ENCODE assay signal across 12 mouse cellular contexts in genomic region chr10:26895726-26896125, GRCm38 (mm10).
"Had no signal": no experiment of that assay in that cellular context is flagged by ENCODE, and none has a peak within 500 bp of the region (broad histone marks: within the 10 kb centered on the region; RNA-seq: fewer than 3 reads in every experiment).

No protein-coding gene starts in this region.

- H3K27me3 ChIP-seq: kidney, embryonic 15.5 days; limb, embryonic 15.5 days; liver, embryonic 12.5 days; neural tube, embryonic 12.5 days; stomach, embryonic 15.5 days had no signal

- ATAC-seq: liver, embryonic 12.5 days had no signal

- H3K36me3 ChIP-seq: kidney, embryonic 15.5 days; limb, embryonic 15.5 days; liver, embryonic 12.5 days; neural tube, embryonic 12.5 days; stomach, embryonic 15.5 days had no signal

- H3K4me1 ChIP-seq: kidney, embryonic 15.5 days; limb, embryonic 15.5 days; liver, embryonic 12.5 days; neural tube, embryonic 12.5 days; stomach, embryonic 15.5 days had no signal

- H3K4me2 ChIP-seq: kidney, embryonic 15.5 days; limb, embryonic 15.5 days; liver, embryonic 12.5 days; lung, embryonic 14.5 days; neural tube, embryonic 12.5 days; stomach, embryonic 15.5 days had no signal

- H3K4me3 ChIP-seq: kidney, embryonic 15.5 days; left cerebral cortex, adult 2 months; limb, embryonic 15.5 days; liver, embryonic 12.5 days; neural tube, embryonic 12.5 days; stomach, embryonic 15.5 days had no signal

- H3K27ac ChIP-seq: kidney, embryonic 15.5 days; left cerebral cortex, adult 2 months; limb, embryonic 15.5 days; liver, embryonic 12.5 days; neural tube, embryonic 12.5 days; stomach, embryonic 15.5 days had no signal

- H3K9me3 ChIP-seq: kidney, embryonic 15.5 days; limb, embryonic 15.5 days; liver, embryonic 12.5 days; neural tube, embryonic 12.5 days; stomach, embryonic 15.5 days had no signal

- DNase-seq: kidney, postnatal 25 days; lung, embryonic 14.5 days; lung, postnatal 10 days; lung, postnatal 4 days; midbrain, embryonic 14.5 days; thymus, postnatal 36 days had no signal

- H3K9ac ChIP-seq: kidney, embryonic 15.5 days; limb, embryonic 15.5 days; liver, embryonic 12.5 days; lung, embryonic 14.5 days; neural tube, embryonic 12.5 days; stomach, embryonic 15.5 days had no signal
